Mouse (Mus musculus) E14TG2a.4 (cell line): ENCODE measurements around the gene Nr4a2.

Experiments used
- CTCF ChIP-seq: conservative IDR thresholded peaks from 2 replicates; pipeline ENCODE4 v1.5.1; 2014; ENCODE audit warnings: low read length
- NANOG ChIP-seq: IDR thresholded peaks from 2 replicates; pipeline ENCODE4 v1.6.1; 2014; ENCODE audit warnings: borderline replicate concordance, low read length, mixed read lengths
- POU5F1 ChIP-seq: IDR thresholded peaks from 2 replicates; pipeline ENCODE4 v1.6.1; 2014; ENCODE audit warnings: low read length, borderline replicate concordance

DNA sequence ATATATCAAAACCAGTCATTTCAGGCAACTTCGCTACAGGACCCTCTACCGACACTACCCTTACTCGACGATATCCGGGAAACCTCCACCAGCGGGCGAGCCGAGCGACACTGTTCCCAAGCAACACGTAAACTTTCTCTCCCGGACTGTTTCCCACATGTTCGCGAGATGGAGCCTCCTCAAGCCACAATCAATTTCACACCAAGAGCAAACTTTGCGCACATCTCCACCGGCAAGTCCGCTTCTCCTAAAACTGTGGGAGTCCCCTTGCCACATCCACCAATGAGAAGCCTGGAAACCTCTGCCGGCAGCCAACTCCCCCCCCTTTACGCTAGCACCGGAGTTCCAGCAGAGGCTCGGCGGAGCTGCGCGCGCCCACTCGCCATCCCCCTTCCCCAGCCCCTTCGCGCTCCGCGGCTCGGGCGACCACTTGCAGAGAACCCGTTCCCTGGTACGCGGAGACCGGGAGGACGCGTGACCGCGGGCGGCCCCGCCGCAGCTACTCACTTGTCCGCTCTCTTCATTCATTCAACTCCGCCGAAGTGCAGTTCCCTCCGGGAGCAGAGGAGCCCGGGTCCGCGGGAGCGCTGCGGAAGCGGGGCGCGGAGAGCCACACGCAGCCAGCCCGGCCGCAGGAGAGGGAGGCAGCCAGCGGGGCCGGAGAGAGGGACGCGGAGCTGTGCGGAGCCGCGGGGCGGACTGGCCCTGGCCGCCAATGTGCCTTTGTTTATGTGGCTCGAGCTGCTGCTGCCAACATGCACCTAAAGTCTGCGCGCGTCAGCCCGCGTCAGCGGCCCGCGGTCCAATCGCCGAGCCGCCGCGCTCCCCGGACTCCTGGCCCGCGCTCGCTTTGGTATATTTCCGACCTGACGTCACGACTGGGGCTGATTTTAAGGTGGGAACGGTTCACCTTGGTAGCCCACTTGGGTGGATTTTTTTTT, 9.3 kb downstream of the Nr4a2 start:
- TF ChIP-seq CTCF (no peak), POU5F1 (no peak), NANOG (no peak)
